Mouse (Mus musculus): ENCODE results near the gene Olfr787. TPM values are rescaled to one million over a fixed set of nuclear protein-coding genes. Genes with fewer than 3 reads are reported as not detected.

Olfr787 gene
- total and polyA plus RNA-seq, 3 experiments: 0.16 TPM; not detected in 2

- Histone ChIP-seq H3K9me3 (replicated peaks) (no peaks in the 10 kb centered on the region), H3K36me3 (replicated peaks) (no peaks in the 10 kb centered on the region), H3K27me3 (ENCODE audit: insufficient read depth, low read length) (no peaks in the 10 kb centered on the region), H3K4me1 (ENCODE audit: insufficient read depth, low read depth, low read length) (no peaks in the 10 kb centered on the region), H3K4me3 (ENCODE audit: low read depth, low read length) (no peak overlapping the region)
- DNase-seq (ENCODE audit: low spot score) (no peak), ATAC-seq (ENCODE audit: extremely low read depth, insufficient number of reproducible peaks, low FRiP score, poor library complexity, severe bottlenecking) (no peak)
- no peak for TF ChIP-seq CTCF (IDR thresholded peaks at IDR 0.05; ENCODE audit: low read depth, low read length)
- no peak for TF ChIP-seq TAL1 (conservative IDR thresholded peaks at IDR 0.05; ENCODE audit: low read depth, low read length)
- no peak for TF ChIP-seq POLR2AphosphoS5 (IDR thresholded peaks at IDR 0.05; ENCODE audit: insufficient replicate concordance, low read depth, low read length)
- no peak for TF ChIP-seq GATA2 (IDR thresholded peaks at IDR 0.05; ENCODE audit: borderline replicate concordance, low read depth, low read length)
- TF ChIP-seq GATA1 (IDR thresholded peaks at IDR 0.05; ENCODE audit: borderline replicate concordance, low read length): no peak
Observed at GRCm38 (mm10) chr10:129490101-129490500, 28.4 kb downstream of the Olfr787 start.

- H3K4me3 ChIP-seq (ENCODE audit: low read depth, low read length): no peak within 1 kb of the TSS
- no peak for ATAC-seq (ENCODE audit: extremely low read depth, insufficient number of reproducible peaks, low FRiP score, poor library complexity, severe bottlenecking)
- no peaks in the 10 kb centered on the region for H3K4me1 ChIP-seq (ENCODE audit: insufficient read depth, low read depth, low read length)
- H3K9me3 ChIP-seq (replicated peaks): no peaks in the 10 kb centered on the region
- TF ChIP-seq GATA1 (IDR thresholded peaks at IDR 0.05; ENCODE audit: borderline replicate concordance, low read length): no peak
- no peak for TF ChIP-seq GATA2 (IDR thresholded peaks at IDR 0.05; ENCODE audit: borderline replicate concordance, low read depth, low read length)
- no peak for TF ChIP-seq TAL1 (conservative IDR thresholded peaks at IDR 0.05; ENCODE audit: low read depth, low read length)
- no peak for TF ChIP-seq POLR2AphosphoS5 (IDR thresholded peaks at IDR 0.05; ENCODE audit: insufficient replicate concordance, low read depth, low read length)
- no peak for TF ChIP-seq CTCF (IDR thresholded peaks at IDR 0.05; ENCODE audit: low read depth, low read length)
- DNase-seq (ENCODE audit: low spot score): no peak
- no peaks in the 10 kb centered on the region for H3K27me3 ChIP-seq (ENCODE audit: insufficient read depth, low read length)
- no peaks in the 10 kb centered on the region for H3K36me3 ChIP-seq (replicated peaks)
Observed at GRCm38 (mm10) chr10:129498192-129498591, 36.5 kb downstream of the Olfr787 start, which contains the start of gene Olfr790. Gene Olfr790 (plus strand): TSS chr10:129498492.

Other genes starting within 250 kb of the Olfr787 start
Only the 20 nearest of the 24 such genes appear.
- not detected in 2 replicates for gene Olfr775, start 213.4 kb upstream of the Olfr787 start, total RNA-seq (2014; fragmentation: Nextera tagmentation)
- 0.27 and 0.29 TPM in 2 replicates for gene Olfr775, start 213.4 kb upstream of the Olfr787 start, total RNA-seq (2017)
- gene Olfr775, start 213.4 kb upstream of the Olfr787 start, polyA plus RNA-seq (2012): not detected in 2 replicates
- gene Olfr776, start 202.7 kb upstream of the Olfr787 start, total RNA-seq (2014; fragmentation: Nextera tagmentation): not detected in 2 replicates
- 0.22 and 0.41 TPM in 2 replicates for gene Olfr776, start 202.7 kb upstream of the Olfr787 start, total RNA-seq (2017)
- gene Olfr776, start 202.7 kb upstream of the Olfr787 start, polyA plus RNA-seq (2012): not detected in 2 replicates
- gene Olfr777, start 190.4 kb upstream of the Olfr787 start, total RNA-seq (2014; fragmentation: Nextera tagmentation): not detected in 2 replicates
- 0.17 and 0.44 TPM in 2 replicates for gene Olfr777, start 190.4 kb upstream of the Olfr787 start, total RNA-seq (2017)
- gene Olfr777, start 190.4 kb upstream of the Olfr787 start, polyA plus RNA-seq (2012): not detected in 2 replicates
- gene Olfr780, start 143.7 kb upstream of the Olfr787 start, total RNA-seq (2014; fragmentation: Nextera tagmentation): not detected in 2 replicates
- 0.17 and 0.33 TPM in 2 replicates for gene Olfr780, start 143.7 kb upstream of the Olfr787 start, total RNA-seq (2017)
- gene Olfr780, start 143.7 kb upstream of the Olfr787 start, polyA plus RNA-seq (2012): not detected in 2 replicates
- not detected in 2 replicates for gene Olfr781, start 133.0 kb upstream of the Olfr787 start, total RNA-seq (2014; fragmentation: Nextera tagmentation)
- gene Olfr781, start 133.0 kb upstream of the Olfr787 start, total RNA-seq (2017): not detected in 2 replicates
- not detected in 2 replicates for gene Olfr781, start 133.0 kb upstream of the Olfr787 start, polyA plus RNA-seq (2012)
- gene Olfr782, start 113.0 kb upstream of the Olfr787 start, total RNA-seq (2014; fragmentation: Nextera tagmentation): not detected in 2 replicates
- 0.23 TPM in 1 of 2 replicates, not detected in the other for gene Olfr782, start 113.0 kb upstream of the Olfr787 start, total RNA-seq (2017)
- gene Olfr782, start 113.0 kb upstream of the Olfr787 start, polyA plus RNA-seq (2012): not detected in 2 replicates
- not detected in 2 replicates for gene Olfr784, start 77.8 kb upstream of the Olfr787 start, total RNA-seq (2014; fragmentation: Nextera tagmentation)
- gene Olfr784, start 77.8 kb upstream of the Olfr787 start, total RNA-seq (2017): 0.12 and 0.16 TPM in 2 replicates
- gene Olfr784, start 77.8 kb upstream of the Olfr787 start, polyA plus RNA-seq (2012): not detected in 2 replicates
- not detected in 2 replicates for gene Olfr785, start 56.4 kb upstream of the Olfr787 start, total RNA-seq (2014; fragmentation: Nextera tagmentation)
- gene Olfr785, start 56.4 kb upstream of the Olfr787 start, total RNA-seq (2017): 0.06 TPM in 1 of 2 replicates, not detected in the other
- not detected in 2 replicates for gene Olfr785, start 56.4 kb upstream of the Olfr787 start, polyA plus RNA-seq (2012)
- gene Olfr786, start 34.6 kb upstream of the Olfr787 start, total RNA-seq (2014; fragmentation: Nextera tagmentation): not detected in 2 replicates
- gene Olfr786, start 34.6 kb upstream of the Olfr787 start, total RNA-seq (2017): not detected in 2 replicates
- not detected in 2 replicates for gene Olfr786, start 34.6 kb upstream of the Olfr787 start, polyA plus RNA-seq (2012)
- gene Olfr788, start 9.1 kb downstream of the Olfr787 start, total RNA-seq (2014; fragmentation: Nextera tagmentation): not detected in 2 replicates
- 0.17 and 0.76 TPM in 2 replicates for gene Olfr788, start 9.1 kb downstream of the Olfr787 start, total RNA-seq (2017)
- gene Olfr788, start 9.1 kb downstream of the Olfr787 start, polyA plus RNA-seq (2012): 0.02 TPM in 1 of 2 replicates, not detected in the other
- not detected in 2 replicates for gene Olfr789, start 22.9 kb downstream of the Olfr787 start, total RNA-seq (2014; fragmentation: Nextera tagmentation)
- gene Olfr789, start 22.9 kb downstream of the Olfr787 start, total RNA-seq (2017): 0.05 and 0.06 TPM in 2 replicates
- not detected in 2 replicates for gene Olfr789, start 22.9 kb downstream of the Olfr787 start, polyA plus RNA-seq (2012)
- not detected in 2 replicates for gene Olfr790, start 36.6 kb downstream of the Olfr787 start, total RNA-seq (2014; fragmentation: Nextera tagmentation)
- gene Olfr790, start 36.6 kb downstream of the Olfr787 start, total RNA-seq (2017): 0.11 TPM in 1 of 2 replicates, not detected in the other
- gene Olfr790, start 36.6 kb downstream of the Olfr787 start, polyA plus RNA-seq (2012): not detected in 2 replicates
- gene Olfr791, start 59.9 kb downstream of the Olfr787 start, total RNA-seq (2014; fragmentation: Nextera tagmentation): not detected in 2 replicates
- gene Olfr791, start 59.9 kb downstream of the Olfr787 start, total RNA-seq (2017): 0.05 and 0.29 TPM in 2 replicates
- gene Olfr791, start 59.9 kb downstream of the Olfr787 start, polyA plus RNA-seq (2012): not detected in 2 replicates
- not detected in 2 replicates for gene Olfr792, start 77.3 kb downstream of the Olfr787 start, total RNA-seq (2014; fragmentation: Nextera tagmentation)
- gene Olfr792, start 77.3 kb downstream of the Olfr787 start, total RNA-seq (2017): not detected in 2 replicates
- not detected in 2 replicates for gene Olfr792, start 77.3 kb downstream of the Olfr787 start, polyA plus RNA-seq (2012)
- not detected in 2 replicates for gene Olfr794, start 105.8 kb downstream of the Olfr787 start, total RNA-seq (2014; fragmentation: Nextera tagmentation)
- 0.27 TPM in 1 of 2 replicates, not detected in the other for gene Olfr794, start 105.8 kb downstream of the Olfr787 start, total RNA-seq (2017)
- not detected in 2 replicates for gene Olfr794, start 105.8 kb downstream of the Olfr787 start, polyA plus RNA-seq (2012)
- gene Olfr796, start 150.7 kb downstream of the Olfr787 start, total RNA-seq (2014; fragmentation: Nextera tagmentation): not detected in 2 replicates
- 0.22 and 0.23 TPM in 2 replicates for gene Olfr796, start 150.7 kb downstream of the Olfr787 start, total RNA-seq (2017)
- gene Olfr796, start 150.7 kb downstream of the Olfr787 start, polyA plus RNA-seq (2012): not detected in 2 replicates
- gene Olfr798, start 166.1 kb downstream of the Olfr787 start, total RNA-seq (2014; fragmentation: Nextera tagmentation): not detected in 2 replicates
- 0.06 TPM in 1 of 2 replicates, not detected in the other for gene Olfr798, start 166.1 kb downstream of the Olfr787 start, total RNA-seq (2017)
- not detected in 2 replicates for gene Olfr798, start 166.1 kb downstream of the Olfr787 start, polyA plus RNA-seq (2012)
- not detected in 2 replicates for gene Olfr799, start 175.6 kb downstream of the Olfr787 start, total RNA-seq (2014; fragmentation: Nextera tagmentation)
- 0.05 TPM in 1 of 2 replicates, not detected in the other for gene Olfr799, start 175.6 kb downstream of the Olfr787 start, total RNA-seq (2017)
- not detected in 2 replicates for gene Olfr799, start 175.6 kb downstream of the Olfr787 start, polyA plus RNA-seq (2012)
- not detected in 2 replicates for gene Olfr800, start 195.8 kb downstream of the Olfr787 start, total RNA-seq (2014; fragmentation: Nextera tagmentation)
- gene Olfr800, start 195.8 kb downstream of the Olfr787 start, total RNA-seq (2017): 0.12 and 0.27 TPM in 2 replicates
- gene Olfr800, start 195.8 kb downstream of the Olfr787 start, polyA plus RNA-seq (2012): not detected in 2 replicates
- gene Olfr801, start 212.0 kb downstream of the Olfr787 start, total RNA-seq (2014; fragmentation: Nextera tagmentation): not detected in 2 replicates
- 0.06 and 0.16 TPM in 2 replicates for gene Olfr801, start 212.0 kb downstream of the Olfr787 start, total RNA-seq (2017)
- gene Olfr801, start 212.0 kb downstream of the Olfr787 start, polyA plus RNA-seq (2012): not detected in 2 replicates